Mouse (Mus musculus): Measurements from ENCODE around the gene U2af1l4. TPM values are rescaled to one million over a fixed set of nuclear protein-coding genes. Genes with fewer than 3 reads are reported as not detected.

U2af1l4 gene
- polyA plus RNA-seq, 1 experiment = 72.3 TPM

DNA sequence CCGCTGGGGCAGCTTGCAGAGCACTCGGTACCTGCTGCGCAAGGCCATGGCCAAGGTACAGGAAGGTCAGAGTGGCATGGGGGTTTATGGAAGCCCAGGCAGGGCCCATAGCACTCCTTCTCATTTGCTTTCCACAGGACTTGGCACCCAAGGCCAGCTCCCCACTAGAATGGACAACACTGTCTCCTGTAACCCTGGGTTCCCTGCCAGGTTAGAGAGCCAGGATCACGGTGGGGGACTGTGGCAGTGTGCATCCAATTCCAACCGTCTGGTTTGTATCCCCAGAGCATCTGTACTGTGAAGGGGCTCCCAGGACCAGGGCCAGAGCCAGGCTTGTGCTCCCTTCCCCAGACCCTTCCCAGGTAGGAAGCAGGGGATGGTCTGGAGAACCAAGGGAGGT, 42.2 kb upstream of the U2af1l4 start:
- Histone ChIP-seq H3K79me2 (ENCODE audit: control insufficient read depth, insufficient read depth) (no peaks in the 10 kb centered on the region), H3K36me3 (ENCODE audit: control insufficient read depth, insufficient read depth) (no peaks in the 10 kb centered on the region), H3ac (ENCODE audit: control insufficient read depth, insufficient read length) (no peak overlapping the region), H3K4me3 (no peak overlapping the region), H3K4me2 (ENCODE audit: low read depth) (no peak overlapping the region), H3K27me3 (ENCODE audit: control insufficient read depth, insufficient read depth, insufficient read length) (no peaks in the 10 kb centered on the region)
- peak; percentile 49 for TF ChIP-seq POLR2A (IDR thresholded peaks at IDR 0.05; ENCODE audit: insufficient read length, low read depth)
- TF ChIP-seq POLR2AphosphoS2 (IDR thresholded peaks at IDR 0.05; ENCODE audit: insufficient read length, low read depth) = no peak

GRCm38 (mm10) chr7:30522871-30523270, 40.2 kb upstream of the U2af1l4 start:
- Histone ChIP-seq H3K27me3 (ENCODE audit: control insufficient read depth, insufficient read depth, insufficient read length) (no peaks in the 10 kb centered on the region), H3K79me2 (ENCODE audit: control insufficient read depth, insufficient read depth) (no peaks in the 10 kb centered on the region), H3K4me3 (no peak overlapping the region), H3K4me2 (ENCODE audit: low read depth) (peak overlapping the region; percentile 38), H3ac (ENCODE audit: control insufficient read depth, insufficient read length) (no peak overlapping the region), H3K36me3 (ENCODE audit: control insufficient read depth, insufficient read depth) (no peaks in the 10 kb centered on the region)
- TF ChIP-seq POLR2A (IDR thresholded peaks at IDR 0.05; ENCODE audit: insufficient read length, low read depth) (no peak), MYOD1 (IDR thresholded peaks at IDR 0.05; ENCODE audit: control insufficient read depth in 1 of 3, insufficient read length in 2 of 3, low read depth in 2 of 3) (no peak), TCF12 (IDR thresholded peaks at IDR 0.05; ENCODE audit: insufficient read depth, poor library complexity, severe bottlenecking) (no peak), MYOG (IDR thresholded peaks at IDR 0.05; ENCODE audit: control insufficient read depth in 1 of 3, insufficient read depth in 1 of 3, insufficient read length in 2 of 3, low read depth in 2 of 3) (no peak), MAX (IDR thresholded peaks at IDR 0.05; ENCODE audit: low read depth) (no peak), REST (IDR thresholded peaks at IDR 0.05; ENCODE audit: insufficient read depth, insufficient read length) (no peak), POLR2AphosphoS2 (IDR thresholded peaks at IDR 0.05; ENCODE audit: insufficient read length, low read depth) (no peak), SRF (IDR thresholded peaks at IDR 0.05; ENCODE audit: control insufficient read depth, insufficient read length, low read depth) (no peak), E2F4 (IDR thresholded peaks at IDR 0.05; ENCODE audit: insufficient read depth) (no peak), TCF3 (IDR thresholded peaks at IDR 0.05; ENCODE audit: insufficient read length, low read depth) (no peak)

- H3K4me3 ChIP-seq = no peak overlapping the region
- TF ChIP-seq SRF (IDR thresholded peaks at IDR 0.05; ENCODE audit: control insufficient read depth, insufficient read length, low read depth) = no peak
- TF ChIP-seq POLR2AphosphoS2 (IDR thresholded peaks at IDR 0.05; ENCODE audit: insufficient read length, low read depth) = no peak
- TF ChIP-seq CEBPB (IDR thresholded peaks at IDR 0.05; ENCODE audit: insufficient read depth, poor library complexity, severe bottlenecking) = peak; percentile 96
- TF ChIP-seq POLR2A (IDR thresholded peaks at IDR 0.05; ENCODE audit: insufficient read length, low read depth) = peak; percentile 14
- no peaks in the 10 kb centered on the region for H3K79me2 ChIP-seq (ENCODE audit: control insufficient read depth, insufficient read depth)
- H3ac ChIP-seq (ENCODE audit: control insufficient read depth, insufficient read length) = no peak overlapping the region
- H3K4me2 ChIP-seq (ENCODE audit: low read depth) = peak overlapping the region; percentile 15
- H3K36me3 ChIP-seq (ENCODE audit: control insufficient read depth, insufficient read depth) = peaks cover 7% of the 10 kb centered on the region
- no peaks in the 10 kb centered on the region for H3K27me3 ChIP-seq (ENCODE audit: control insufficient read depth, insufficient read depth, insufficient read length)
Observed at GRCm38 (mm10) chr7:30524487-30524886, 38.6 kb upstream of the U2af1l4 start.

- peaks cover 10% of the 10 kb centered on the region for H3K36me3 ChIP-seq (ENCODE audit: control insufficient read depth, insufficient read depth)
- H3K27me3 ChIP-seq (ENCODE audit: control insufficient read depth, insufficient read depth, insufficient read length) = no peaks in the 10 kb centered on the region
- H3K4me3 ChIP-seq = no peak overlapping the region
- H3ac ChIP-seq (ENCODE audit: control insufficient read depth, insufficient read length) = no peak overlapping the region
- H3K79me2 ChIP-seq (ENCODE audit: control insufficient read depth, insufficient read depth) = no peaks in the 10 kb centered on the region
- TF ChIP-seq MYOG (IDR thresholded peaks at IDR 0.05; ENCODE audit: control insufficient read depth in 1 of 3, insufficient read depth in 1 of 3, insufficient read length in 2 of 3, low read depth in 2 of 3) = no peak
- peak; percentile 3 for TF ChIP-seq USF1 (IDR thresholded peaks at IDR 0.05; ENCODE audit: low read depth)
- H3K4me2 ChIP-seq (ENCODE audit: low read depth) = peak overlapping the region; percentile 13
Observed at GRCm38 (mm10) chr7:30525954-30526353, 37.1 kb upstream of the U2af1l4 start.

DNA sequence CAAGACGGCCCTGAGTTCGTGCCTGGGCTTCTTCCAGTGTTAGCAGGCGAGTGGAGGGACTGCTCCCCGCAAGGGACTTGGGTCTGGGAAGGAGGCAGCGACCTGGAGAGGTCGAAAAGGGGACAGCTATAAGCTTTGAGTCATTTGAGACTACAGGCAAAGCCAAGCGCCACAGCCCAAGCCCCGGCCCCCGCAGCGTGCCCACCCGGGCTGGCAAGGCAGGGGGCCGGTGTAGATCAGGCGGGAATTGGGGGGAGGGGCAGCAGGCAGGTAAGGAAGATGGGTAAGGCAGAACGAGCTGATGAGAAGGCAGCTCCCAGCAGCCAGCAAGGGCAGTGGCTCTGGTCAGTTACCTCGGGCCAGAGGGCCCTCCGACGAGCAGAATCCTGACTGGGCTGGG, 36.7 kb upstream of the U2af1l4 start:
- Histone ChIP-seq H3K27me3 (ENCODE audit: control insufficient read depth, insufficient read depth, insufficient read length) (no peaks in the 10 kb centered on the region), H3K4me3 (no peak overlapping the region), H3K4me2 (ENCODE audit: low read depth) (no peak overlapping the region), H3ac (ENCODE audit: control insufficient read depth, insufficient read length) (no peak overlapping the region), H3K36me3 (ENCODE audit: control insufficient read depth, insufficient read depth) (peaks cover 12% of the 10 kb centered on the region), H3K79me2 (ENCODE audit: control insufficient read depth, insufficient read depth) (no peaks in the 10 kb centered on the region)
- TF ChIP-seq CEBPB (IDR thresholded peaks at IDR 0.05; ENCODE audit: insufficient read depth, poor library complexity, severe bottlenecking) (no peak), POLR2AphosphoS2 (IDR thresholded peaks at IDR 0.05; ENCODE audit: insufficient read length, low read depth) (no peak), POLR2A (IDR thresholded peaks at IDR 0.05; ENCODE audit: insufficient read length, low read depth) (no peak)

DNA sequence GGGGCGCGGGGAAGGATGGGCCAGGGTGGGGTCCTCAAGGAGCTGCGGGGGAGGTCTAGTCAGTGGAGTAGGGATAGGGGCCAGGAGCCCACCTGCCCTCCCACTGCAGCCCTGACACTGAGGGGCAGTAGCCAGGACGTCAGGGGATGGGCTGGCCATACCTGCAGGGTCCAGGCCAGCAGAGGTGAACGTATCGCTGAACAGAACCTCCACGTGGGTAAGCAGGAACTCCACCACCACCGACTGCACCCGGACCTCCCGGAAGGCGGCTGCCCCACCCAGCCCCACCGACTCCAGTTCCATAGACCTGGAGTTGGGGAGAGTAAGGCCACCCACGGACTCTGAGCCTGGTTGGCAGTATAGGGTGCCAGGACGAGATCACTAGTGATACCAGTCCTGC, 36.1 kb upstream of the U2af1l4 start:
- no peak overlapping the region for H3ac ChIP-seq (ENCODE audit: control insufficient read depth, insufficient read length)
- no peak overlapping the region for H3K4me2 ChIP-seq (ENCODE audit: low read depth)
- peaks cover 12% of the 10 kb centered on the region for H3K36me3 ChIP-seq (ENCODE audit: control insufficient read depth, insufficient read depth)
- no peaks in the 10 kb centered on the region for H3K79me2 ChIP-seq (ENCODE audit: control insufficient read depth, insufficient read depth)
- TF ChIP-seq REST (IDR thresholded peaks at IDR 0.05; ENCODE audit: insufficient read depth, insufficient read length) (no peak), E2F4 (IDR thresholded peaks at IDR 0.05; ENCODE audit: insufficient read depth) (no peak), CEBPB (IDR thresholded peaks at IDR 0.05; ENCODE audit: insufficient read depth, poor library complexity, severe bottlenecking) (no peak), MYOD1 (IDR thresholded peaks at IDR 0.05; ENCODE audit: control insufficient read depth in 1 of 3, insufficient read length in 2 of 3, low read depth in 2 of 3) (no peak), MYOG (IDR thresholded peaks at IDR 0.05; ENCODE audit: control insufficient read depth in 1 of 3, insufficient read depth in 1 of 3, insufficient read length in 2 of 3, low read depth in 2 of 3) (no peak), POLR2AphosphoS2 (IDR thresholded peaks at IDR 0.05; ENCODE audit: insufficient read length, low read depth) (no peak), MAX (IDR thresholded peaks at IDR 0.05; ENCODE audit: low read depth) (no peak), USF1 (IDR thresholded peaks at IDR 0.05; ENCODE audit: low read depth) (no peak), TCF3 (IDR thresholded peaks at IDR 0.05; ENCODE audit: insufficient read length, low read depth) (no peak), POLR2A (IDR thresholded peaks at IDR 0.05; ENCODE audit: insufficient read length, low read depth) (no peak), TCF12 (IDR thresholded peaks at IDR 0.05; ENCODE audit: insufficient read depth, poor library complexity, severe bottlenecking) (no peak), SRF (IDR thresholded peaks at IDR 0.05; ENCODE audit: control insufficient read depth, insufficient read length, low read depth) (no peak)
- no peaks in the 10 kb centered on the region for H3K27me3 ChIP-seq (ENCODE audit: control insufficient read depth, insufficient read depth, insufficient read length)
- H3K4me3 ChIP-seq = no peak overlapping the region

Data from myocyte (in vitro differentiated cells).